Mouse (Mus musculus): Measurements from ENCODE around the gene Xrcc6.

GRCm38 (mm10) chr15:81956457-81956856 lies 31.2 kb upstream of the Xrcc6 start:
- TF ChIP-seq POLR2A (IDR thresholded peaks at IDR 0.05; ENCODE audit: control insufficient read depth, extremely low read depth, insufficient read depth, low read length, poor library complexity) (no peak), CTCF (IDR thresholded peaks at IDR 0.05; ENCODE audit: borderline replicate concordance, control insufficient read depth, extremely low read depth, insufficient read depth, low read length, poor library complexity) (peak; percentile 94)

Measured in thymus, adult 2 months (tissue).